Mouse (Mus musculus) small intestine, adult 2 months (tissue): Measurements from ENCODE around the gene Coro2b. TPM values are rescaled to one million over a fixed set of nuclear protein-coding genes. Genes with fewer than 3 reads are reported as not detected.

Experiments used
- H3K27ac ChIP-seq: fragments of 200-500 bp; 2 replicates; pipeline ENCODE4 v1.5.1; 2012; ENCODE audit warnings: low read depth, low read length, control low read depth, inconsistent platforms; ENCODE audit not compliant: insufficient read depth
- H3K27me3 ChIP-seq: fragments of 200-500 bp; 2 replicates; pipeline ENCODE4 v1.6.1; 2012; ENCODE audit warnings: mild to moderate bottlenecking, moderate library complexity, low read length, inconsistent platforms; ENCODE audit not compliant: control insufficient read depth, insufficient read depth
- H3K36me3 ChIP-seq: fragments of 200-500 bp; 2 replicates; pipeline ENCODE4 v1.6.1; 2012; ENCODE audit warnings: mild to moderate bottlenecking, low read length, control low read depth, inconsistent platforms; ENCODE audit not compliant: control insufficient read depth, insufficient read depth
- H3K4me1 ChIP-seq: fragments of 200-500 bp; 2 replicates; pipeline ENCODE4 v1.6.1; 2012; ENCODE audit warnings: low read length, inconsistent platforms, mixed read lengths; ENCODE audit not compliant: control insufficient read depth, insufficient read depth, insufficient read length
- H3K4me3 ChIP-seq: fragments of 200-500 bp; 2 replicates; pipeline ENCODE4 v1.5.1; 2012; ENCODE audit warnings: low read depth, mild to moderate bottlenecking, control low read depth, inconsistent platforms, low read length, moderate library complexity
- CTCF ChIP-seq: fragments of 200-500 bp; IDR thresholded peaks from 2 replicates; pipeline ENCODE4 v1.5.1; 2012; ENCODE audit warnings: low read depth, mild to moderate bottlenecking, control low read depth, inconsistent platforms, low read length, moderate library complexity, mixed read lengths; ENCODE audit not compliant: insufficient replicate concordance, insufficient read length; ENCODE audit errors: extremely low read depth
- POLR2A ChIP-seq: fragments of 200-500 bp; IDR thresholded peaks from 2 replicates; pipeline ENCODE4 v1.6.1; 2012; ENCODE audit warnings: low read depth, mild to moderate bottlenecking, control low read depth, inconsistent platforms, low read length, moderate library complexity
- WGBS: fragments of 180-500 bp; shearing (Covaris S2); methylation state at CpG from one replicate; pipeline ENCODE4 v1.1.7; 2018; 5-methylcytosine and 5-hydroxymethylcytosine counted together
- polyA plus RNA-seq: library from polyadenylated mRNA; depleted of rRNA; stranded (reverse); fragments of >200 nt; gene quantifications from 2 replicates; pipeline ENCODE4 v1.2.3, GENCODE M21; 2012

The Coro2b gene
- polyA plus RNA-seq, 1 experiment = 2.7 TPM

GRCm38 (mm10) chr9:62471041-62471440, 65.8 kb downstream of the Coro2b start:
- H3K27ac ChIP-seq = no peak overlapping the region
- WGBS = 86% methylated on average over 14 of the region's 14 CpGs
- H3K4me1 ChIP-seq = no peaks in the 10 kb centered on the region
- H3K36me3 ChIP-seq = no peaks in the 10 kb centered on the region
- no peak overlapping the region for H3K4me3 ChIP-seq
- no peaks in the 10 kb centered on the region for H3K27me3 ChIP-seq
- TF ChIP-seq POLR2A = no peak
- no peak for TF ChIP-seq CTCF

- TF ChIP-seq POLR2A (no peak), CTCF (peak; percentile 94)
- Histone ChIP-seq H3K4me1 (no peaks in the 10 kb centered on the region), H3K4me3 (no peak overlapping the region), H3K27ac (no peak overlapping the region), H3K27me3 (no peaks in the 10 kb centered on the region), H3K36me3 (no peaks in the 10 kb centered on the region)
- 6% methylated on average over 1 of the region's 1 CpGs for WGBS
These were observed 66.4 kb downstream of the Coro2b start for GRCm38 (mm10) chr9:62470398-62470797.

GRCm38 (mm10) chr9:62469696-62470095, 67.1 kb downstream of the Coro2b start:
- TF ChIP-seq CTCF (no peak), POLR2A (no peak)
- H3K27me3 ChIP-seq = no peaks in the 10 kb centered on the region
- WGBS = 76% methylated on average over 10 of the region's 10 CpGs
- no peak overlapping the region for H3K4me3 ChIP-seq
- H3K36me3 ChIP-seq = no peaks in the 10 kb centered on the region
- no peak overlapping the region for H3K27ac ChIP-seq
- no peaks in the 10 kb centered on the region for H3K4me1 ChIP-seq

GRCm38 (mm10) chr9:62469143-62469542, 67.7 kb downstream of the Coro2b start:
- H3K27me3 ChIP-seq = no peaks in the 10 kb centered on the region
- 59% methylated on average over 13 of the region's 13 CpGs for WGBS
- TF ChIP-seq POLR2A (no peak), CTCF (no peak)
- no peak overlapping the region for H3K27ac ChIP-seq
- H3K36me3 ChIP-seq = no peaks in the 10 kb centered on the region
- H3K4me1 ChIP-seq = no peaks in the 10 kb centered on the region
- H3K4me3 ChIP-seq = no peak overlapping the region

- Histone ChIP-seq H3K36me3 (no peaks in the 10 kb centered on the region), H3K27ac (no peak overlapping the region), H3K4me1 (no peaks in the 10 kb centered on the region), H3K27me3 (no peaks in the 10 kb centered on the region), H3K4me3 (no peak overlapping the region)
- WGBS = 87% methylated on average over 1 of the region's 1 CpGs
- TF ChIP-seq CTCF = no peak
- TF ChIP-seq POLR2A = no peak
These were observed 69.4 kb downstream of the Coro2b start for GRCm38 (mm10) chr9:62467413-62467784.

GRCm38 (mm10) chr9:62466742-62467412, 70.0 kb downstream of the Coro2b start:
- H3K36me3 ChIP-seq = no peaks in the 10 kb centered on the region
- 77% methylated on average over 11 of the region's 11 CpGs for WGBS
- H3K27ac ChIP-seq = no peak overlapping the region
- H3K4me1 ChIP-seq = no peaks in the 10 kb centered on the region
- no peak for TF ChIP-seq POLR2A
- TF ChIP-seq CTCF = no peak
- H3K27me3 ChIP-seq = no peaks in the 10 kb centered on the region
- no peak overlapping the region for H3K4me3 ChIP-seq

GRCm38 (mm10) chr9:62466053-62466452, 70.8 kb downstream of the Coro2b start:
- 75% methylated on average over 8 of the region's 8 CpGs for WGBS
- TF ChIP-seq CTCF (no peak), POLR2A (no peak)
- H3K4me1 ChIP-seq = no peaks in the 10 kb centered on the region
- H3K4me3 ChIP-seq = no peak overlapping the region
- no peaks in the 10 kb centered on the region for H3K36me3 ChIP-seq
- H3K27me3 ChIP-seq = no peaks in the 10 kb centered on the region
- H3K27ac ChIP-seq = no peak overlapping the region

- Histone ChIP-seq H3K27me3 (no peaks in the 10 kb centered on the region), H3K4me1 (no peaks in the 10 kb centered on the region), H3K4me3 (no peak overlapping the region), H3K27ac (no peak overlapping the region), H3K36me3 (no peaks in the 10 kb centered on the region)
- TF ChIP-seq CTCF = no peak
- no peak for TF ChIP-seq POLR2A
- 82% methylated on average over 10 of the region's 10 CpGs for WGBS
These were observed 72.1 kb downstream of the Coro2b start for GRCm38 (mm10) chr9:62464727-62465126.
